Mouse (Mus musculus) ES-Bruce4 (cell line): ENCODE results near the gene Olfr250. TPM values are rescaled to one million over a fixed set of nuclear protein-coding genes. Genes with fewer than 3 reads are reported as not detected.
"Not testable (repeated sequence)": the region's sequence is repeated elsewhere in the genome, so short reads cannot be mapped to it uniquely, and the experiment has no call there.

Experiments
- H3K27ac ChIP-seq: 2 replicates; pipeline ENCODE4 v1.5.1; 2012; ENCODE audit warnings: low read length, inconsistent platforms; ENCODE audit not compliant: insufficient read depth
- H3K27me3 ChIP-seq: 2 replicates; pipeline ENCODE4 v1.6.1; 2012; ENCODE audit warnings: mild to moderate bottlenecking, low read length, inconsistent platforms; ENCODE audit not compliant: control insufficient read depth, poor library complexity, insufficient read depth, severe bottlenecking
- H3K36me3 ChIP-seq: 2 replicates; pipeline ENCODE4 v1.6.1; 2012; ENCODE audit warnings: inconsistent platforms, mild to moderate bottlenecking, low read length, moderate library complexity; ENCODE audit not compliant: control insufficient read depth, poor library complexity, insufficient read depth, severe bottlenecking
- H3K4me1 ChIP-seq: one replicate; pipeline ENCODE4 v1.8.1; 2011; ENCODE audit warnings: low read length; ENCODE audit not compliant: control insufficient read depth, insufficient read depth
- H3K4me3 ChIP-seq: 2 replicates; pipeline ENCODE4 v1.5.1; 2011; ENCODE audit warnings: low read depth, mild to moderate bottlenecking, low read length
- H3K9ac ChIP-seq: 2 replicates; pipeline ENCODE4 v1.6.1; 2012; ENCODE audit warnings: low read depth, mild to moderate bottlenecking, inconsistent platforms; ENCODE audit not compliant: poor library complexity, severe bottlenecking
- H3K9me3 ChIP-seq: replicated peaks from 2 replicates; pipeline ENCODE4 v1.6.1; 2012; ENCODE audit warnings: mild to moderate bottlenecking, low read length, inconsistent platforms; ENCODE audit not compliant: control insufficient read depth, poor library complexity, insufficient read depth, severe bottlenecking
- CTCF ChIP-seq: IDR thresholded peaks from one replicate; pipeline ENCODE4 v1.8.1; 2011; ENCODE audit warnings: low read depth, low read length
- EP300 ChIP-seq: IDR thresholded peaks from 2 replicates; pipeline ENCODE4 v1.6.1; 2011; ENCODE audit warnings: low read depth, low read length; ENCODE audit not compliant: insufficient read depth
- POLR2A ChIP-seq: IDR thresholded peaks from one replicate; pipeline ENCODE4 v1.8.1; 2011; ENCODE audit warnings: low read length; ENCODE audit not compliant: insufficient read depth
- polyA plus RNA-seq: library from polyadenylated mRNA; stranded (reverse); fragments of >200 nt; gene quantifications from 2 replicates; pipeline ENCODE4 v1.2.4, GENCODE M21; 2011; ENCODE audit warnings: low read depth; ENCODE audit not compliant: missing spikeins, insufficient read depth, insufficient read length

The Olfr250 gene
- polyA plus RNA-seq = not detected in 2 replicates

DNA sequence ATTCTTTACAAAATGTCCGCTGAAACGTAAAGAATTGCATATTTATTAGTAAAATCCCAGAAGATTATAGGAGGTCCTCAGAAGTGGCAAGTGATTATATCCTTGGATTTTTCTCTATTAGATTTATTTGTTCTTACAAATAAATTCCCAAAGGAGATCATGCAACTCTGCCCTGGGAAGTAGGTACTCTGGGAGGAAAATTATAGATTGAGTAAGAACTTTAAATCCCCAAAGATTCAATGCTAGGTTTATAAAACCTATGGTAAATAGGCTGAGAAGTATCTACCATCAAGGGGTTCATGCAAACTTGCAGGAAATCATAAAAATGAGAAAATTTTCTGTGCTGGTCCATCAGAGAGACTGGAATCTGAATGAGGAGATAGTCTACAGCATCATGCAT is at the start of gene Olfr250:
TSS of gene Olfr250 (plus strand) at position 301 of the 400 bp plus-strand sequence.
- Histone ChIP-seq H3K4me3 (no peak within 1 kb of the TSS), H3K4me1 (no peaks in the 10 kb centered on the region), H3K9ac (no peak within 1 kb of the TSS), H3K9me3 (no peaks in the 10 kb centered on the region), H3K27ac (no peak within 1 kb of the TSS), H3K36me3 (no peaks in the 10 kb centered on the region), H3K27me3 (no peaks in the 10 kb centered on the region)
- TF ChIP-seq CTCF = no peak
- TF ChIP-seq POLR2A = no peak
- TF ChIP-seq EP300 = no peak

DNA sequence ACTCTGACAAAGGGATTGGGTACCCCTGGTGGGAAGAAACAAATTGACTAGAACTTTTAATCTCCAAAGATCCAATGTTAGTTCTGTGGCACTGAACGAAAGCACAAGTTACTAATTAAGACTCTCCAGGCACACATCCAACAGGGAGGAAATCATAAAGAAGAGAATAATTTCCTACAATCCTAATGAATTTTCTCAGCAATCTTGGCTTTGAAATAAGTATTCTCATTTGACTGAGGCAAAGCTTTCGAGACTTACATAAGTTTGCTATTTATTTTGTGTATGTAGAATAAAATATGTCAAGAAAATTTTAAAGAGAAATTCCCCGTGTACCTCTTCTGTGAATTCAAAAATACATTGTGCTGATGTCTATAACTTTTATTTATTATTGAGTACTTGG is 37.9 kb upstream of the Olfr250 start, which contains the start of gene Olfr25:
TSS of gene Olfr25 (plus strand) at position 301 of the 400 bp plus-strand sequence.
- Histone ChIP-seq H3K4me3 (no peak within 1 kb of the TSS), H3K9ac (no peak within 1 kb of the TSS), H3K9me3 (0 out of 2 replicates have a peak, but pooled peaks cover 2% of the 10 kb centered on the region), H3K4me1 (no peaks in the 10 kb centered on the region), H3K27me3 (no peaks in the 10 kb centered on the region), H3K36me3 (no peaks in the 10 kb centered on the region), H3K27ac (no peak within 1 kb of the TSS)
- TF ChIP-seq CTCF (no peak), POLR2A (no peak), EP300 (no peak)

DNA sequence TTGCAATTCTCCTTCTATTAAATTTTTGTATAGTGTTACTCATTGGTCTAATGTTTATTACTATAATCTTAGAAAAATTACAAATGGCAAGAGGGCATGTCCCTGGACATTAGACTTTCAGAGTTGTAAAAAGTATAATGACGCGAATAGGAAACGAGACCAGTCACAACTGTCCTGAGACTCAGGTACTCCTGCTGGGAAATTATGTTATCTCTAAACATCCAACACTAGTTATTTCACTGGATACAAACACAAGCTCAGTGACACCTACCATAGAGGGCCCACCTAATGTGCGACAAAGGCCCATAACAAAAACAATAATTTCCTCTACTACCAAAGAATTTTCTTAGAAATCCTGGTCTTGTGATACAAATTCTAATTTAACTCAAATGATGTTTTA is 18.6 kb upstream of the Olfr250 start, which contains the start of gene Olfr898:
TSS of gene Olfr898 (plus strand) at position 301 of the 400 bp plus-strand sequence.
- Histone ChIP-seq H3K27me3 (no peaks in the 10 kb centered on the region), H3K27ac (no peak within 1 kb of the TSS), H3K4me3 (no peak within 1 kb of the TSS), H3K9me3 (0 out of 2 replicates have a peak, but pooled peaks cover 2% of the 10 kb centered on the region), H3K36me3 (no peaks in the 10 kb centered on the region), H3K4me1 (no peaks in the 10 kb centered on the region), H3K9ac (no peak within 1 kb of the TSS)
- no peak for TF ChIP-seq POLR2A
- no peak for TF ChIP-seq EP300
- no peak for TF ChIP-seq CTCF

DNA sequence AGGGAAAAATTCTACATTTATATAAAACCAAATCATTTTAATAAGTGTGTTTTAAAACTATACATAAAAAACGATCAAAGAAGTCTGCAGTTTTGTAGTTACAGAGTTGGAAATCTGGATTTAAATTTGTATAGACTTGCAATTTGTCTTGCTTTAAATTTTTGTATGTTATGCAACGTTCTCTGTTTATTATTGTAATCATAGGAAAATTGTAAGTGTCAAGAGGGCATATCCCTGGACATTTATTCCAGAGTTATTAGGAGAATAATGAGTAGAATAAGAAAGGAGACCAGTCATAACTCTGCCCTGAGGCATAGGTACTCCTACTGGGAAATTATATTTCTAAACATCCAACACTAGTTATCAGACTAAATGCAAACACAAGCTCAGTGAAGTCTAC is 10.1 kb downstream of the Olfr250 start, which contains the start of gene Olfr251:
TSS of gene Olfr251 (plus strand) at position 301 of the 400 bp plus-strand sequence.
- H3K4me3 ChIP-seq = no peak within 1 kb of the TSS
- peaks cover 4% of the 10 kb centered on the region; the same call in 1 of the 2 replicates for H3K9me3 ChIP-seq
- no peak within 1 kb of the TSS for H3K9ac ChIP-seq
- H3K27me3 ChIP-seq = no peaks in the 10 kb centered on the region
- TF ChIP-seq CTCF (no peak), EP300 (no peak), POLR2A (no peak)
- H3K4me1 ChIP-seq = no peaks in the 10 kb centered on the region
- no peak within 1 kb of the TSS for H3K27ac ChIP-seq
- no peaks in the 10 kb centered on the region for H3K36me3 ChIP-seq

DNA sequence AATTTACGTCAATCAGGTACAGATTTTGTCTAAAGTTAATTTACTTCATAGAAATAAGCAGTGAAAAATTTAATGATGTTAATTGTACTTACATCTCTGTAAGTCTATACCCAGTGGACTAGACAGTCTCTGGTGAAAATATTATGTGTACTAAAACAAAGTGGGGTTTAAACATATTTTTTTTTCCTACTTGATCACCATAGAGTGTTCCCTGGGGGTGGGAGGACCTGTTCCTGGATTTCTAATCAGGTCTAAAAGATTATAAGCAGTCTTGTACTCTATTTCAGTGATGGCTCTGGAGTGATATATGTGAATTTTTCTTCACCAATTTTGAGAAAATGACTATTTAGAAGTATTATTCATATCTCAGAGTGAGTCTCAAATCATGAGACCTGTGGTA is 34.7 kb downstream of the Olfr250 start, which contains the start of gene Olfr147:
TSS of gene Olfr147 (plus strand) at position 301 of the 400 bp plus-strand sequence.
- Histone ChIP-seq H3K4me3 (no peak within 1 kb of the TSS), H3K27ac (no peak within 1 kb of the TSS), H3K4me1 (no peaks in the 10 kb centered on the region), H3K36me3 (no peaks in the 10 kb centered on the region), H3K9ac (no peak within 1 kb of the TSS), H3K9me3 (peaks cover 4% of the 10 kb centered on the region), H3K27me3 (no peaks in the 10 kb centered on the region)
- TF ChIP-seq POLR2A = no peak
- TF ChIP-seq CTCF = no peak
- TF ChIP-seq EP300 = no peak

DNA sequence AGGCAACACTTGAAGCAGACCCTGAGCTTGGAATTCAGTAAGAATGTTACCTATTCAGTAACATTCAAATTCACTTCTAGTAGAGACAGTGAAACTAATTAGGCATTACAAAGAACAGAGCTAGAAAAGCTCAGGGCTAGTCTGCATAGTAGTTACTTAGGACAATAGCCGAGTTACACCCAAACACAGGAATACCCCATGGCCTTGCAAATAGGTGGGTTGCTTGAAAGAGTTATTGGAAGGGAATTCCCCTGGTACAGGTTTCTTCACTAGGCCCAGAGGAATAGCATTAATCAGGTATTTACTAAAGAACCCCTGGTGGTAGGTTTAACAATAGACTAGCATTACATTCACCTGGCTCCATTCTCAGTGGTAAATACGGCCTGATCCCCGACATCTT is 40.8 kb downstream of the Olfr250 start:
- not testable (repeated sequence) for H3K4me3 ChIP-seq, H3K36me3 ChIP-seq, H3K9ac ChIP-seq, H3K27me3 ChIP-seq, H3K4me1 ChIP-seq
- Histone ChIP-seq H3K27ac (peak overlapping the region; percentile 77; the same call in 1 of the 2 replicates), H3K9me3 (peaks cover 32% of the 10 kb centered on the region)

DNA sequence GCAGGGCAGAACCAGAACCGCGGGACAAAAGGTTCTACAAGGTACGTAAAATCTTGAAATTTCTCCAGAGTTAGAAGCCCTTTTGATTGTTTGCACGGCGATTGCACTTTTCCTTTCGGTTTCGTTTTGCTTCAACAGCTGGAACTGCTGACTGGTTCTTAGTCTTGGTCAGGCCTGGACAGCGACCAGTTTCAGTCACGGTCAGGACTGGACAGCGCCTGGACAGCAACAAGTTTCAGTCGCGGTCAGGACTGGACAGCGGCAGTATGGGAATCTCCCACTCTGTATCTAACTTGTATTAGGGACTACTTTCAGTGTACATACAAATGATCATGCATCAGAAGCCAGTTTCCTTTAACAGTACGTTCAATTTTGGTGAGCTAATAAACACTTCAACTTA is 46.8 kb downstream of the Olfr250 start:
- H3K27me3 ChIP-seq, H3K9ac ChIP-seq, H3K4me3 ChIP-seq, H3K4me1 ChIP-seq, H3K36me3 ChIP-seq, H3K27ac ChIP-seq: not testable (repeated sequence)
- H3K9me3 ChIP-seq = peaks cover 64% of the 10 kb centered on the region
